ENCODE assay signal across 10 mouse cellular contexts in the genomic region with DNA sequence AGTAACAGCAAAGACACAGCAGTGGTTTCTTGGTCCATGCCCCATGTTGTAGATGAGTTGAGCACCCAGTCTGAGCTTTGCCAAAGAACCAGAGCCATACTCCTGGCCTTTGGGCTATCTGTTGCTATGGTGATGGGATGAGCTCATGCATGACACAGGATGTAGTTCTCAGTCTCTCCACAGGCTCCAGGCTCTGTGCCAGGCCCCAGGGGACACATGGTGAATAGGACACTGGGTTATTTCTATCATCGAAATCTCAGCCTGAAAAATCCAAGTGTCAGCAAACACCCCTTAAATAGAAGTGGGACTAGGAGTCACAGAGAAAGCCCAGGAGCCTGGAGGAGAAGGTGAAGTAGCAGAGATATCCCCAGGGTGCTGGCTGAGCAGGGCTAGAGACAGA. TPM values are rescaled to one million over a fixed set of nuclear protein-coding genes. Genes with fewer than 3 reads are reported as not detected.
DNase-seq lines count a peak whose midpoint lies in the region; ATAC-seq lines count a peak whose summit lies in the region.
"Had no signal": no experiment of that assay in that cellular context is flagged by ENCODE, and none has a peak within 500 bp of the region (broad histone marks: within the 10 kb centered on the region; RNA-seq: fewer than 3 reads in every experiment).

No protein-coding gene starts in this region.

- 38% methylated on average over 1 of the region's 1 CpGs for whole genome bisulfite sequencing in midbrain, embryonic 13.5 days
- 57% methylated on average over 1 of the region's 1 CpGs for WGBS in midbrain, embryonic 11.5 days

- H3K27me3 ChIP-seq in midbrain, embryonic 13.5 days, result no peaks in the 10 kb centered on the region
- no peaks in the 10 kb centered on the region for H3K27me3 ChIP-seq in midbrain, embryonic 11.5 days (ENCODE audit: control insufficient read depth, insufficient read depth, low read length)
- H3K27me3 ChIP-seq: hindbrain, embryonic 15.5 days had no signal

- 0 out of 2 replicates have a peak, but pooled peaks have one; percentile 40 for ATAC-seq in midbrain, embryonic 13.5 days
- no peak for ATAC-seq in midbrain, embryonic 11.5 days (ENCODE audit: low FRiP score)
- no peak for ATAC-seq in frontal cortex, adult (ENCODE audit: low TSS enrichment)

- no peak overlapping the region for H3K27ac ChIP-seq in midbrain, embryonic 13.5 days
- H3K27ac ChIP-seq in midbrain, embryonic 11.5 days (ENCODE audit: low read depth, low read length), result no peak overlapping the region
- H3K27ac ChIP-seq: hindbrain, embryonic 15.5 days had no signal

- H3K36me3 ChIP-seq in midbrain, embryonic 13.5 days, result no peaks in the 10 kb centered on the region
- H3K36me3 ChIP-seq in midbrain, embryonic 11.5 days (ENCODE audit: control insufficient read depth, insufficient read depth, low read length), result no peaks in the 10 kb centered on the region
- H3K36me3 ChIP-seq: hindbrain, embryonic 15.5 days had no signal

- DNase-seq in midbrain, embryonic 11.5 days (ENCODE audit: low spot score, missing footprints), result no peak
- peak; percentile 73 for DNase-seq in adrenal gland, postnatal 10 days
- DNase-seq in gastrocnemius, adult 8-10 months (ENCODE audit: low spot score in 2 of 2), result peak; percentile 67 to 68
- DNase-seq in kidney, postnatal 25 days, result peak; percentile 89 to 94
- no peak for DNase-seq in layer of hippocampus, adult 9-11 months
- DNase-seq in left cerebral cortex, adult 11 months (ENCODE audit: low spot score), result no peak

- peaks cover 15% of the 10 kb centered on the region for H3K4me1 ChIP-seq in midbrain, embryonic 13.5 days (replicated peaks)
- no peaks in the 10 kb centered on the region for H3K4me1 ChIP-seq in midbrain, embryonic 11.5 days (ENCODE audit: control insufficient read depth, insufficient read depth, low read length)

- no peak overlapping the region for H3K9ac ChIP-seq in midbrain, embryonic 13.5 days (replicated peaks)
- H3K9ac ChIP-seq in midbrain, embryonic 11.5 days (ENCODE audit: low read length), result no peak overlapping the region
- H3K9ac ChIP-seq: hindbrain, embryonic 15.5 days had no signal

- H3K4me2 ChIP-seq in midbrain, embryonic 13.5 days (replicated peaks), result no peak overlapping the region
- no peak overlapping the region for H3K4me2 ChIP-seq in midbrain, embryonic 11.5 days
- H3K4me2 ChIP-seq: hindbrain, embryonic 15.5 days had no signal

- H3K9me3 ChIP-seq in midbrain, embryonic 13.5 days, result no peaks in the 10 kb centered on the region
- no peaks in the 10 kb centered on the region for H3K9me3 ChIP-seq in midbrain, embryonic 11.5 days (ENCODE audit: control insufficient read depth, low read length)
- H3K9me3 ChIP-seq: hindbrain, embryonic 15.5 days had no signal

- H3K4me3 ChIP-seq in midbrain, embryonic 13.5 days (replicated peaks), result no peak overlapping the region
- H3K4me3 ChIP-seq in midbrain, embryonic 11.5 days (ENCODE audit: low read depth, low read length), result no peak overlapping the region
- H3K4me3 ChIP-seq: hindbrain, embryonic 15.5 days; myocyte had no signal

RNA-seq across cellular contexts. Expression of a gene that starts 50.6 kb away (rescaled TPM):
- polyA plus RNA-seq in midbrain, embryonic 13.5 days (2015; fragmentation: Nextera tagmentation; extraction: Ambion mirVana), result 17.5 and 17.7 TPM in 2 replicates
- 19.1 and 21.0 TPM in 2 replicates for polyA plus RNA-seq in midbrain, embryonic 11.5 days (2014; fragmentation: Nextera tagmentation; extraction: Ambion mirVana)
- total RNA-seq in adrenal gland, postnatal 10 days (2021), result 10 to 100 TPM; 24.6 to 29.3 TPM
- total RNA-seq in gastrocnemius, adult 8-10 months (2022), result 1 to 10 TPM; 2.2 to 2.5 (median 2.3) TPM

Comparison
In these comparisons a context has a peak if more than half of its experiments do, and no peak if none do; other contexts are left out.
1. DNase-seq: peak in adrenal gland, postnatal 10 days (single experiment), gastrocnemius, adult 8-10 months (2 of 2) and kidney, postnatal 25 days (2 of 2); none in midbrain, embryonic 11.5 days (single experiment), layer of hippocampus, adult 9-11 months (single experiment) and left cerebral cortex, adult 11 months (single experiment).
2. RNA of a gene that starts 50.6 kb away (total RNA-seq): 24.6 to 29.3 TPM in adrenal gland, postnatal 10 days; 2.2 to 2.5 TPM in gastrocnemius, adult 8-10 months; every median in the first group is over 4 times any median in the second.